Mouse (Mus musculus) cortical plate, adult 2 months (tissue): ENCODE results near the gene Slc25a22. TPM values are rescaled to one million over a fixed set of nuclear protein-coding genes. Genes with fewer than 3 reads are reported as not detected.
"Not testable (repeated sequence)": the region's sequence is repeated elsewhere in the genome, so short reads cannot be mapped to it uniquely, and the experiment has no call there.

Experiments used
- H3K27ac ChIP-seq: fragments of 200-500 bp; 2 replicates; pipeline ENCODE4 v1.5.1; 2012; ENCODE audit warnings: low read length, control low read depth, inconsistent platforms; ENCODE audit not compliant: insufficient read depth
- H3K4me1 ChIP-seq: fragments of 200-500 bp; 2 replicates; pipeline ENCODE4 v1.6.1; 2011; ENCODE audit warnings: low read length; ENCODE audit not compliant: control insufficient read depth, insufficient read depth
- H3K4me3 ChIP-seq: fragments of 200-500 bp; 2 replicates; pipeline ENCODE4 v1.5.1; 2011; ENCODE audit warnings: mild to moderate bottlenecking, low read length, control low read depth; ENCODE audit not compliant: insufficient read depth
- CTCF ChIP-seq: fragments of 200-500 bp; IDR thresholded peaks from 2 replicates; pipeline ENCODE4 v1.5.1; 2011; ENCODE audit warnings: mild to moderate bottlenecking, control low read depth, low read length; ENCODE audit not compliant: insufficient read depth; ENCODE audit errors: extremely low read depth
- POLR2A ChIP-seq: fragments of 200-500 bp; IDR thresholded peaks from 2 replicates; pipeline ENCODE4 v1.6.1; 2011; ENCODE audit warnings: mild to moderate bottlenecking, low read length, control low read depth; ENCODE audit not compliant: insufficient read depth; ENCODE audit errors: extremely low read depth
- polyA plus RNA-seq: library from polyadenylated mRNA; depleted of rRNA; stranded (reverse); fragments of >200 nt; gene quantifications from 2 replicates; pipeline ENCODE4 v1.2.3, GENCODE M21; 2012

Gene Slc25a22
- polyA plus RNA-seq, 1 experiment, result 242 TPM

DNA sequence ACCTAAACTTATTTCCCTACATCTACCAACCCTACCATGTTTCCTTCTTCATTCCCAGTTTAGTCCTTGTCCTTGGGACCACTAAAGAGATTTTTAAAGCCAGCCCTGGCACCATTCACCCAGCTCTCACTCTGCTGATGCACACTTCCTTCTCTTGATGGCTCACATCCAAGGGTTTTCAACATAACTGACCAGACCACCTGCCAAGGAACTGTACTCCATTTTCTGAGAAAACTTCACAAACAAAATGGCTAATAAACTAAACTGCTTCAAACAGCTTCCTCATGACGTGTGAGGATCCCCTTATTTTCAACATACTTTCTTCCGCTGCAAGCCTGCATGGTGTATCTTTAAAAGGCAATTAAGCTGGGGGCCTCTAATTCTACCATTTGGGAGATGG lies 15.9 kb upstream of the Slc25a22 start:
- TF ChIP-seq CTCF (no peak), POLR2A (no peak)
- Histone ChIP-seq H3K4me3 (no peak overlapping the region), H3K27ac (no peak overlapping the region), H3K4me1 (peaks cover 1% of the 10 kb centered on the region)

DNA sequence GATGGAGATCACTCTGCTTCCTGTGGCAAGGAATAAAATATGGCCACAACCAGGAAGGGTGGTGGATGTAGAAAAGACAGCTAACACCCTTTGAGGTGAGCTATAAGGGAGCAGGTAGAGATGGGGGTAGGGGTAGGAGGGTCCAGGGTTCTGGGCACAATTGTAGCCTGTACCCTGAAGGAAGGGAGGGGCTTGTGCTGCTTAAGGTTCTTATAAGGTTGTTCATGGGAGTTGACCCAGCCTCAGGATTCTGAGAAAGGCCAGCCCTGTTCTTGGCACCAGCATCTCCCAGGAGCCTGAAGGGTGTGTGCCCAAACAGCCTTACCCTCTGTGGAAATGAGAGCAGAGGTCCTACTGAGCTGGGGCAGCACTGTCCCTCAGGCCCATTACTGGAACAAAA lies 14.2 kb upstream of the Slc25a22 start:
- TF ChIP-seq CTCF, result no peak
- TF ChIP-seq POLR2A, result no peak
- peaks cover 4% of the 10 kb centered on the region for H3K4me1 ChIP-seq
- H3K27ac ChIP-seq, result no peak overlapping the region
- no peak overlapping the region for H3K4me3 ChIP-seq

DNA sequence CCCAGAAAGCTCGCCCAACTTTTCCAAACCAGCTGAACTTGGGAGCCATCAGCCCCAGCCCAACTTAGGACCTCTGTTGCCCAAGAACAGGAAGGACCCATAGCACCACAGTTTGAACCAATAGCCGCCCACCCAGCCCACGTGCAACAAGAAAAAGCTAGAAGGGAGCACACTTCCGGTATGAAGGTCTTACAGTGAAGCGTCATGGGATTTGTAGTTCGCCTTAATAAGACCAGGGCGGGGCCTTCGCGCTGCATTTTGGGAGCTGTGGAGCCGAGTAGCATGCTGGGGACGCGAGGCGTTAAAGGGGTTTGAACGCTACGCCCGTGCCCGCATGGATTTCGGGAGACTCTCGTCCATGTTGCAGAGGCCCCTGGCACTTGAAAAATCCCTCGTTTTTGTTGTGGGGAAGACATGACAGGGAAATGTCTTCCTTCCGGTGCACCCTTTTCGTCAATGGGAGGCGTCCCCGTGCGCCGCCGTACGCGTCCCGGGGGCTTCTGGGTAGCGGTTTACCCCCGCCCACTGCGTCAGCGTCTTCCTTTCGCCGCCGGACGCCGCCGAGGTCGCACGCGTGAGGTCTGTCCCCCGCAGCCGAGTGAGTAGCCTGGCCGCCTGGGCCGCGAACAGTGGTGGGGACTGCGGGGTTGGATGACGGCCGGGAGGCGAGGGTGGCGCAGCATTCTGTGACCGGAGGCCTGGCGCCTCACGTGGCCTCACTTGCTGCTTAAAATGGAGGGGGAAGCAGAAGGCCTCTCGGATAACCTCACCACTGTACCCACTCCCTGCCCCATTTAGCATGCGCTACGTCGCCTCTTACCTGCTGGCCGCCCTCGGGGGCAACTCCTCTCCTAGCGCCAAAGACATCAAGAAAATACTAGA lies 9.7 kb upstream of the Slc25a22 start, which contains the start of gene Rplp2:
TSS of gene Rplp2 (plus strand) at position 261 of the 882 bp plus-strand sequence.
- Histone ChIP-seq H3K27ac (peak within 1 kb of the TSS; percentile 96), H3K4me3 (peak within 1 kb of the TSS; percentile 80), H3K4me1 (peaks cover 4% of the 10 kb centered on the region; the same call in 1 of the 2 replicates)
- TF ChIP-seq CTCF (no peak), POLR2A (peak; percentile 81)

DNA sequence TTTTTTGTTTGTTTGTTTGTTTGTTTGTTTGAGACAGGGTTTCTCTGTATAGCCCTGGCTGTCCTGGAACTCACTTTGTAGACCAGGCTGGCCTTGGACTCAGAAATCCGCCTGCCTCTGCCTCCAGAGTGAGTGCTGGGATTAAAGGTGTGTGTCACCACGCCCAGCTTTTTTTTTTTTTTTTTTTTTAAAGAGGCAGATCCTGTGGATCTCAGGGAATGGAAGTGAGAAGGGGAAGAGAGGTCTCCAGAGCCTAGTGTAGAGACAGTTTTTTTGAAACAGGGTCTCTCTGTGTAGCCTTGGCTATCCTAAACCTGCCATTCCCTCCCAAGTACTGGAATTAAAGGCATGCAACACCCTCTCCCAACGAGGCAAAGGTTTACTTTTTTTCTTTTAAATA lies 8.7 kb upstream of the Slc25a22 start:
- not testable (repeated sequence) for H3K4me1 ChIP-seq, H3K4me3 ChIP-seq

DNA sequence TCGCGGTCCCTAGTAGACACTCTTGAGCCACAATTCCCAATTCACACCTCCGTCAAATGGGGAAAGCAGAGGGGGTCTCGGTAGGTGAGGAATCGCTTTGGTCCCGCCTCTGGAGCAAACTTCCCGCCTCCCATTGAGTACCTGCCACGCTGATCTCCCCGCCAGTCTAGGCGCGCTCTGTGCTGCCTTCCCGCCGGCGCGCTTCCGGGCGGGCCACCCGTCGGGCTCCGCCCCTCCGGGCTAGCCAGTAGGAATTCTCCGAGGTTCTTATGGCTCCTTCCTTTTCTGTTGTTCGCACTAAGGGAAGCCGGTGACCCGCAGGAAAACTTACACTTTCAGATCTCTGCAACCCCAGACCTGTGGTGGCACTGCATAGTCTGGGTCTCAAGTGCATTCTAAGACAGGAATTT lies 6.1 kb upstream of the Slc25a22 start, which contains the start of gene Pidd1:
TSS of gene Pidd1 (minus strand) at position 198 of the 410 bp plus-strand sequence.
- H3K4me3 ChIP-seq, result no peak within 1 kb of the TSS
- no peak within 1 kb of the TSS for H3K27ac ChIP-seq
- peaks cover 4% of the 10 kb centered on the region; the same call in 1 of the 2 replicates for H3K4me1 ChIP-seq
- TF ChIP-seq CTCF (no peak), POLR2A (no peak)

More for the DNA sequence above, 8.7 kb upstream of the Slc25a22 start:
- not testable (repeated sequence) for H3K27ac ChIP-seq

DNA sequence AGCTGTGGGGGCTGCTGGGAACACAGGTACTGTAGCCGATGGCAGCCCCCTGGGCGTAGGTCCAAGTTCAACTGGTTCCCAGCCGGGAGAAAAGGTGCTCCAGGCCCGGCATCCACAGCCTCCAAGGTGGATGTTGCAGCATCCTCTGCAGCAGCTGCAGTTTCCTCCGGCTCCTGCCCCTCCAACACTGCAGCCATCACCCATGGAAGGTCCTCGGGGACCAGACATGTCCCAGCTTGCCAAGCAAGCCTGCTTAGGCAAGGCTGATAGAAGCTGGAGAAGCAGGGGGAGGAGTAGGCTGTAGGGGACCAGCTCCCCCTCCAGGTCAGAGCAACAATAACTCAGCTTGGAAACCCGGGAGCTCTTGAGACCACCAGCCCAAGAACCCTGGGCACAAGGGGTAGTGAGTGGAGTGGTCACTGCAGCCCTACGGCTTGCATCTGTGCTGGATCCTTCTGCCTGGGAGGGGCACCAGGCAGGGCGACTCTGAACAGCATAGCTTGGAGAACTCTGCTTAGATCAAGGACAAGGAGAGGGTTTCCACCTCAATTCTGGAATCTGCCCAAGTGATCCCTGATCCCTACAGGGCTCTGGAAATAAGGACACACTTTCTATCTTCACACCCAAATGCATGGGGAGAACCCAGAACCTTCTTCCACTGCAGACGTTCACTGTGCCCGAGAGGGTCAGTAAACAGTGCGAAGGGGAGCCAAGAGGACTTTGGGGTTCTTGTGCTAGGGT lies 5.6 kb upstream of the Slc25a22 start:
- H3K27ac ChIP-seq, result no peak overlapping the region
- TF ChIP-seq POLR2A (no peak), CTCF (no peak)

DNA sequence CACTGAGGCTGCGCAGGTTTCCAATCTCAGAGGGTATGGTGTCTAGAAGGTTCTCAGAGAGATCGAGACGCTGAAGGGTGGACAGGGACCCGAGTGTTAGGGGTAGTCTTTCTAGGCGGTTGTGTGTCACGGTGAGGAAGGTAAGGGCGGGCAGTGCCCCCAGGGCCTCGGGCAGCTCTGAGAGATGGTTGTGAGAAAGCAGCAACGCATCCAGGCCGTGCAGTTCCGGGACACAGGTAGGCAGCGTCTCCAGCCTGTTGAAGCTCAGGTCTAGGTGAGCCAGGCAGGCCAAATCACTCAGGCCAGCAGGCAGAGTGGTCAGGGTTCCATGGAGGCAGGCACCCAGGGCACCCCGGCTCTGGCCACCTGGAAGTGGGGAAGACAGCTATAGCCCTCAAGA lies 4.5 kb upstream of the Slc25a22 start:
- Histone ChIP-seq H3K27ac (no peak overlapping the region), H3K4me1 (no peaks in the 10 kb centered on the region), H3K4me3 (no peak overlapping the region)
- TF ChIP-seq POLR2A (no peak), CTCF (no peak)

More for the DNA sequence above, 5.6 kb upstream of the Slc25a22 start:
- H3K4me1 ChIP-seq, result no peaks in the 10 kb centered on the region; the same call in 1 of the 2 replicates
- no peak overlapping the region for H3K4me3 ChIP-seq

DNA sequence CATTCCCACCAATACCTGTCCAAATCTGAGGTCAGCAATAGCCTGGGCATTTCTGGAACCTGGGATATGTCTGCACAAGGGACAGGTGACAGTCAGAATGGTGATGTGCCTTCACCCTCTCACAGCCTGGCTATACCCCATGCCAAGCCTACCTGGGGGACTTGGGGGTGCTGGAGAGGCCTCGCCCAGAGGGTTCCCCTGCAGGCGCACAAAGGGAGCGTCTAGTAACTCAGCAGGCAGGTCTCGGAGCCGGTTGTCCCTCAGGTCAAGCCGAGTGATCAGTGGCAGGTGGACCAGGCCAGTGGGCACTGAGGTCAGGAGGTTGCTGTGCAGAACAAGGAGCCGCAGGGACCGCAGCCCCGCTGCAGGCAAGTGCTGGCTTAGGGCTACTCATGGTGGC lies 3.8 kb upstream of the Slc25a22 start:
- H3K27ac ChIP-seq, result no peak overlapping the region
- TF ChIP-seq CTCF (no peak), POLR2A (no peak)
- no peak overlapping the region for H3K4me3 ChIP-seq
- H3K4me1 ChIP-seq, result no peaks in the 10 kb centered on the region; the same call in 1 of the 2 replicates

DNA sequence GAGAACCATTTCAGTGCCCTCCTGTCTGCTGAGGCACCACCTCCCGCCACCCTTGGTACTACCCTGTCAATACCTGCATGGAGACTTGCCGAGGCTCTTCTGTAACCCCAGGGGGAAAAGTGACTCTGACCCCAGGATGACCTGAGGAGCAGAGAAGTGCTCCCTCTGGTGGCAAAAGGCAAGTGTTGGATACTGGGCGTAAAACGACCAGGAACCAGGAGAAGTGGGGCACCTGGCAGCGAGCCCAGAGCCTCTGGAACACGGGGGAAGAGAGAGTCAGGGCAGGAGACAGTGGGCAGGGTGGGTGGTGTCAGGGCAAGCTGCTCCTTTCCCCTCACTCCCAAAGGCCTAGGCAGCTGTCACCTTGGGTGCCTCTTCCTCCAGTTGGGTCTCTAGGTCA lies 2.9 kb upstream of the Slc25a22 start:
- H3K4me1 ChIP-seq, result peaks cover 3% of the 10 kb centered on the region
- H3K27ac ChIP-seq, result no peak overlapping the region
- TF ChIP-seq CTCF (peak; percentile 59), POLR2A (no peak)
- H3K4me3 ChIP-seq, result no peak overlapping the region
